Mouse (Mus musculus) natural killer cell, adult 2 months (primary cell): Measurements from ENCODE around the gene Rps10.

Experiments used
- DNase-seq, 2 experiments: peaks; one replicate each; pipeline ENCODE4 v3.0.0; 2022; ENCODE audit warnings: low spot score in 2 of 2

The Rps10 gene

DNA sequence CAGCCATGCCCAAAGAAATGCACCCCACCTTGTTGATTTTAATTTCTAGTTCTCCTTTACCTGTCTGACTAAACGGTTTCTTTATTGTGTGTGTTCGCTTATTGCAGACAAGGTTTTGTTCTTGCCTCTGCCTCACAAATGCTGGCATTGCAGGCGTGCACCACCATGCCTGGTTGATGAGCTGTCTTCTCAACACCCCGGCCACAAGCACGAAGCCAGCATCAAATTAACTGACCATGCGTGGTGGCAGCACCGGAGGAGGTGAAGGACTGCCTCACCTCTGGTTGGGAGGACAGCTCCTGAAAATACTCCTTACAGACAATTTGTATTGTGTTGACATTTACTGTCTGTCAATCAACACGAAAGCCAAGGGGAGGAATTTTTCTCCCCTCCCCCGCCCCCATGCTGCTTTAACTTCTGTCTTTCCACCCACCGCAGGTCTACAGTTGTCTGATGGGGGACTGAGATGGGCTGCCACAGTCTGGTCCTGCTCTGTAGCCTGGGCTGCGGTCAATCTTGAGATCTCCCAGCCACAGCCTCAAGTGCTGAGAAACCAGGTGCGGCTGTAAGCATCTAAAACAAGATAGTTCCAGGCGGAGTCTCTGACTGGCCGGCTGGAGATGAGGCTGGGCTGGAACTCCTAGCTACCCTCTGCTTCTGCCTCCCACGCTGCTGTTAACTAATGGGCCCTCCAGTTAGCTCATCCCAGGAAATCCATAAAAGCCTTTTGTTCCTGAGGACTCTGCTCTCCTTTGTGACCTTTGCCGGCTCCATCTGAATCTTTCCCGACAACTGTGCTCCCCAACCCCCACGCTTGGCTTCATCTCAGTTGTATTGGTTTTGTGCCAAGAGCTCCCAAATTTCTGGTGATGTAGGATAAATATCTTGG lies at the start of gene Rps10:
Gene Rps10, minus strand, starts transcription at position 538 of the 889 bp plus-strand sequence.
- no peak for DNase-seq

DNA sequence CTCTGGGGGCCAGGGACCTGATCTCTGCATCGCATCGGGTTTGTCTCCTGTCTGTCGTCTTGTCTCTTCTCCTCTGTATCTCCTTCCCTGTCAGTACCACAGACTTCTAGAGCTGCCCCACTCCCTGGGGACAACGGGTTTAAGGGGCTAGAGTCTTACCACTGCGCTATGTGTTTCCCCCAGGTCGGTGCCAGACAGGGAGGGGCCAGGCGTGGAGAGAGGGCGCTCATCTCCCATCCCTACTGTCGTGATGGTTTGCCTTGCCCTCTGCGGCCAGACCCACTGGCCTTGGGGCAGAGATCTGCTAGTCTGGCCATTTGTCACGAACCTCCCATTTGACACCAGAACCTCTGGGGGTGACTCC lies 49.1 kb upstream of the Rps10 start:
- peak in 1 of 2 experiments; percentile 16 for DNase-seq

DNA sequence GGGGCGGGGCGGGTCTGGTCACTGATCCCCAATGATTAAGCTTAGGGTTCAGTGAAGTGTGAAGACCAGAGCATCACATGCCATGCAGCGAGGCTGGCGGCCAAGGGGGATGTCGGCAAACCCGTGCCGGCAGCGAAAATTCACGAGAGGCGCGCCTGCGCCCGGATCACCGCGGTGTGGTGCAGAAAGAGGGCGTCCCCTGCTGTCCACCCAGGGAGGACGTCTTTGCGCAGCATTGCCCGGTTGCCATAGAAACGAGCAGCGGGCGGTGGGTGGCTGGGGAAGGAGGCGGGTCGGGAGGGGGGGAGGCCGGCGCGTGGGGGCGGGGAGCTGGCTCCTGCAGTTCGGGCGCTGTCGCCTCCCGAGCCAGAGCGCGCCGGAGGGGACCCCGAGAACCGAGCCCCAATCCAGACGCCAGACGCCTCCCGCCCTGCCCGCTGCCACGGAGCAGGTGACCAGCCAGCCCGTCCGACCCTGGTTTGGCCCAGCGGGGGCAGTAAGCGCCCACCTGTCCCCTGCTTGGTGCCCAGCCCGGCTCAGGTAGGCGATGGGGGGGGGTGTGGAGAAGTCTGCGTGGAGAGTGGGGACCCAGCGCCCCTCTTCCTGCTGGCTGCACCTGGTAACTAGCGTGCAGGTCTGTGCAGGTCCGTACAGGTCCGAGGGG lies 48.5 kb upstream of the Rps10 start:
- DNase-seq, result peak; percentile 36 to 56

DNA sequence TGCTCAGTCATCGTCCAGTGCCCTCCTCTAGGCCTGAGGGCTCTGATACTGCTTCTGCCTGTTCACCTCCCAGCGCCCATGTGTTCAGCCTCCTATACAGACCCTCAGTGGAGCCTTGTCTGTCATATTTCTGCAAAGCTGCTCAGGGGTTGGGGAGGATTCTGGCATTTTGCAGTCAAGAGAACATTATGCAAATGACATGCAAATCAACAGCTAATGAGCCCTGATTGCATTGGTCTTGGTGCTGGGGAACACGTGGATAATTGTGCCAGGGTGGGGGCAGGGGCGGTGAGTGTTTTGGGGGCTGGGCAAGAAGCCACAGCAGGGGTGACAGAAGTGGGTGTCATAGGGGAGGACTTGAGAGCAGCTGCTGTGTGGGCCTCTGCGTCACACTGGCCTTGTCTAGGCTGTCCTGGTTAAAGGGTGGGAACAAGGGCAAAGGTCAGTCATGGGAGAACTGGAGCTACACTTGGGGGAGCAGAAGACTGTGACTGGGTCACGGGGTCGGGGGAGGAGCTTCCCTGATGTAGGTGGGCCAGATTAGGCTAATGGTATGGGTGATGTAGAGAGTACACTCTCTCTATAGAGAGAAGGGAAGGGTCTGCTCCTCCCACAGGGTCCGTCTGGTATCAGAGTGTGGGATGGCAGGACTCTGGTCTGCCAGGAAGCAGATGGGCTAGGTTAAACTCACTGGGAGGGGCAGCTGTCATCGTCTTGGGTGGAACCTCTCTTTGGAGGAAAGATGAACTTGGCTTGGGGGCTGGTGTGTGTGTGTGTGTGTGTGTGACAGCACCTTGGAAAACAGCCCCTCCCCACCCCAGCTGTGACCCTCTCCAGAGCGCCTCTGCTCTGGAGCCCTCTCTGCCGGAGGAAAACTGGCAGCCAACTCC lies 42.7 kb upstream of the Rps10 start:
- DNase-seq, result no peak

DNA sequence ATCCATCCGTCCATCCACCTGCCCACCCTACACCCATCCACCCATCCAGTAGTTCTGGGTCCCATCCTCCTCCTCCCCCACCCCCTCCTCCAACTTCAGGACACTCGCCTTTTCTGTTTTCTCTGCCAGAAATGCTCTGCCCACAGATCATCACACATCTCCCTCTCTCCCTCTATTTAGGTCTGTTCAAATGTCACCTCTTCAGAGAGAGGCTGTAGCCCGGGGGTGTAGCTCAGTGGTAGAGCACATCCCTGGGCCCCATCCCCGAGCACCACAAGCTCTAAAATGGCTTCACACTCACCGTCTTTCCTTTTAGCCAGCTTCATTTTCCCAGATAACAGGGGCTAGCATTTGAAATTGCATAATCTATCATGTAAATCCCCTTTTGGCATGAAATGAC lies 41.3 kb upstream of the Rps10 start:
- DNase-seq, result no peak

DNA sequence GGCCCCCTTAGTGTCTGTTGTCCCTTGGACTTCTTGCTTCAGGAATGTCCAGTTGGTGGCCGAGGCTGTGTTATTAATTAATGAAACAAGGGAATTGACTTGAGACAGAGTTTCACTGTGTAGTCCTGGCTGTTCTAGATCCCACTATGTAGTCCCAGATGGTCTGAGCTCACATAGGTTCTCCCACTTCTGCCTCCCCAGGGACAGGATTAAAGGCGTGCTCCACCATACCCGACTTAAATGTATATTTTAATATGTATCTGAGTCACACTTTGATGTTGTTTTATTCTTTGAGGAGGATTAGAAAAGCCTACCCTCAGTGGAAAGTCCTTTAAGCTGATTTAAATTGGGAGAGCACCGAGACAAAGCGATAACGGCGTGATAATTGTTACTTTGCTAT lies 39.8 kb upstream of the Rps10 start:
- no peak for DNase-seq

DNA sequence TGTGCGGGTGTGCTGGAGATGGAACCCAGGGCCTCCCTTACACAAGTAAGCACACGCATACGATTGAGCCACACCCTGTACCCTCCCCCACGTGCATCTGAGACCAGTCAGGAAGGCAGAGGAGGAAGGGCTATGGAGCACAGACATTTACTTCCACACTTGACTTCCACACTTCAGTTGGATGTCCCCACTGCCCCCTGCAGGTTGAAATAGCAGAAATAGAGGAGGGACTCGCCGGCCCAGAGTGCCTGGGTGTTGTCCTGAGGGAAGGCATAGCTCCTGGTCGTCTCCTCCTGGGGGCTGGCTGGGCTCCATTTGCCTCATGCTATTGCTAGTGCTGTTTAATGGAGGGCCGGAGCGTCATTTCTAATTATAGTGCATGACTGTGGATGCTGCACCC lies 39.0 kb upstream of the Rps10 start:
- DNase-seq, result no peak

DNA sequence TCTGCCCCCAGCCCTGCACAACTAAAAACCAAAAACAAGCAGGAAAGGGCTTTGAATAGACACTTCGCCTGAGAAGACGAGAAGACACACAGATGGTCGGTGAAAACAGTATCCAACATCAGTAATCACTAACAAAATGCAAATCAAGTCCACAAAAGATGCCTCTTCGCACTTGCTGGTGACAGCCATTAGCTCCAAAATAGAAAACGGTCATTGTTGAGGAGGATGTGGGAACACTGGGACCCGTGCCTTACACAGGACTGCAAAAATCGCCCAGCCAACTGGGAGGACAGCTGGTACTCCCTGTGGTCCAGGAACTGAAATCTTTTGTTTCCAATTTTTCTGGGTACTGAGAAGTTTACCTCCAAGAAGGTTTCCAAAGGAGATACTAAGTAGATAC lies 37.5 kb upstream of the Rps10 start:
- no peak for DNase-seq

DNA sequence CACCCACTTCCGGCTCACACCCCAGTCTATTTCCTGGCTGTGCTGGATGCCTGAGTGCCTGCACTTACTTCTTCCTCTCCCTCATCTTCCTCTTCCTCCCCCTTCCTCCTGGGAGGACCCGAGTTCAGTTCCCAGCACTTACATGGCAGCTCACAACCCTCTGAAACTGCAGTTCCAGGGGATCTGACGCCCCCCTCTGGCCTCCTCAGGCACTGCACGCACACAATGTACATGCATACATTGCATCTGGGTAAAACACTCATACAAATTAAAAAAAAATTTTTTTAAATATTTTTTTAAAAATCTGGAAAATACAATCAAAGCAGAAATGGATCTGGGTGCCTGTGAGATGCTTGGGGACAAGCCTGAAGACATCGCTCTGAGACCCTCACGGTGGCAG lies 35.3 kb upstream of the Rps10 start:
- DNase-seq, result no peak

DNA sequence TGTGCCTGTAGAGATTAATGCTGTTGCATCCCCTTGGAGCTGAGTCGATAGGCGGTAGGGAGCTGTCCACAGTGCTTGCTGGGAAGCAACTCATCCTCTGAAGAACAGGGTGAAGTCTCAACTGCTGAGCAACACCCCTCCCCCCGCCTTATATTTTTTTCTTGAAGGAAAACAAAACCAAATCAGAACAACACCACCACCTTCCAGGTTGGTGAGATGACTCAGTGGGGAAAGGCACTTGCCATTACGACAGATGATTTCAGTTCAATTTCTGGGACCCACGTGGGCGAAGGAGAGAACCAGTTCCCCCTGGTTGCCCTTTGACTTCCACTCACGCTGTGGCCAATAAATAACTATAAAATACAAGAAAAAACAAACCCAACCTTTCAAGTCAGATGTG lies 22.3 kb upstream of the Rps10 start:
- no peak for DNase-seq

DNA sequence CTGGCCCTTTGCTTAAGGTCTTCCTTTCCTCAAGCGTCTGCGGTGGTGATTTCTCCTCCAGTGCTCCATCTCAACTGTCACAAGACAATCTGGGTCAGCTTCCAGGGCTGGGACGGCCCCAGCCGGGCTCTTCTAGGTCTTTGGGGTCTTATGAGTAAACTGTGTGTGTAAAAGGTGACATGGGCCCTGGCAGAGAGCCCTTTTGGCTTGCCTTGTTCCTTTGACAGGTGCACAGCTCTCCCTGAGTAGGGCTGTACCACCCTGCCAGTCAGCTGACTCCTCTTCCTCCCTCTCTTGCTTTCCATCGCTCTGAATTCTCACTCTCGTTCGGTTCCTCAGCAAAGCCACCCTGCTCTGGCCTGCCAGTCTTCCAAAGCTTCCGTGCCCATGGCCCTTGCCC lies 20.7 kb upstream of the Rps10 start:
- no peak for DNase-seq

DNA sequence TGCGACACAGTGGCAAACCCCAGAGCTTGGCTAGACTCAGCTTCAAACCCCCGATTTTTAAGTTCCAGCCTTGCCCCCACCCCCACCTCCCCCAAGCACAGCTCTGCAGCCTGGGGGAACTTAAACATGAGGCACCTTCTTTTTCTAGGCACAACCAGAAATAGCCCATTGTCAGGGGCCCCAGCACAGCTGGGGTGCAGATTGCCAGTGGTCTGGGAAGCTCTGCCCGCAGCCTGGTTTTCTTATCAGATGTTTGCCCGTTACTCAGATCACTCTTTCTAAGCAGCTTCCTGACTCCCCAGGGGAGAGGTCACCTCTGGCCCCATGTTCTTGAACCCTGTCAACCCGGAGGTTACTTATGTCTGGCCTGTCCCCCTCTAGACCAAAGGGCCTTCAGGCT lies 19.9 kb upstream of the Rps10 start:
- no peak for DNase-seq

DNA sequence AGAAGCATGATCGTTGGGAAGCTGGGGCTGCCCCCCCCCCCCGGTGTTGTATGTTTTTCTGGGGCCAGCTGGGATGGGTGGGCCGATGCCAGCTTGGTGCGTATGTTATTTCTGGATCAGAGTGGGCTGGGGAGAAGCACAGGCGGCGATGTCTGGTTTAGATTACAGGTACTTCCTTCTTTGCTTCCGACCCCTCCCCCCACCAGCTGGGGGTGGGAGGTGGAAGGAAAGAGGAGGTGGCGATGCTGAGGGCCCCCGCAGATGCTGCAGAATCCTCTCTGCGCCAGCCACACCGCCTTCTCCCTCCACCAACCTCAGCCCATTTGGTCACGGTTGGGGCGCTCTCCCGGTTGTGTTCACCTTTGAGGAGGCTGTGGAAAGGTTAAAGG lies 19.5 kb upstream of the Rps10 start:
- peak in 1 of 2 experiments; percentile 34 for DNase-seq

DNA sequence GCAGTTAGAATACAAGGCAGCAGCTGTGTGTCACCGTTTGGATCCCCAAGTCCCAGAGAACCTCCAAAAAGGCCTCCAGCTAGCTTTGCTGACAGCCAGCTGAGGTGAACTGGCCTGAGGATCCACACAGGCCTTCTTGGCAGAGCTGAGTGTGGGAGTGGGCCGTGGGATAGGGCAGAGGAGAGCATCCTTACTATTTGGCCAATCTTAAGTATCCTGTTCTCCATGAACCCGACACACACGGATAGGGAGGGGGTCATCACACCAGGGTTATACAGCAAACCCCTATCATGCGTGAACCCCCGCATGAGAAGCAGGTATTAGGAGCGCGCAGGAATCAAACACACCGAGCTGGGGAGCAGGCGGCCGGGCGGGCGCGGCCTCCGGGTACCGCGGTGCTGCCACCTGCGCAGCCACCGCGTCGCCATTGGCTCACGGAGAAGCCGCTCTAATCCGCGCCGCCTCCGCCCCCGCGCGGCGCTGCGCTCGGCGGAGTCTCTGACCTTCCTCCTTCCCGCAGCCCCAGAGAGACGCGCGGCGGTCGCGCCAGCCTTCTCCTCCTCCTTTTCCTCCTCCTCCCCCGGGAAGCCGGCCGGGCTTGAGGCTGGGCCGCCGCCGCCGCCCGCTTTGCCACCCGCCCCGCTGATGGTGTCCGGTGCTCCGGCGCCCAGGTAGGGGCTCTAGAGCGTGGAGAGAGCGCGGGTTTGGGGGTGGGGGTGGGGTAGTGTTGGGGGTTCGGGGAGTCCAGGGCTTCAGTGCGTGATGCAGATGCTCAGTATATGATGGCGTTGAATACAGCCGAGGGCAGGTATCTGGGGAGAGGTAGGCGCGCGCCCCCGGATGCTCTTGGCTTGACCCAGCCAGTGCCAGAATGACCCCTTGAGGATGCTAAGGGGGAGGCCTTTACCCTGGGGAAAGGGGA lies 18.9 kb upstream of the Rps10 start, which contains the start of gene Pacsin1:
Gene Pacsin1, plus strand, starts transcription at position 421 of the 922 bp plus-strand sequence.
- DNase-seq, result peak in 1 of 2 experiments; percentile 47

DNA sequence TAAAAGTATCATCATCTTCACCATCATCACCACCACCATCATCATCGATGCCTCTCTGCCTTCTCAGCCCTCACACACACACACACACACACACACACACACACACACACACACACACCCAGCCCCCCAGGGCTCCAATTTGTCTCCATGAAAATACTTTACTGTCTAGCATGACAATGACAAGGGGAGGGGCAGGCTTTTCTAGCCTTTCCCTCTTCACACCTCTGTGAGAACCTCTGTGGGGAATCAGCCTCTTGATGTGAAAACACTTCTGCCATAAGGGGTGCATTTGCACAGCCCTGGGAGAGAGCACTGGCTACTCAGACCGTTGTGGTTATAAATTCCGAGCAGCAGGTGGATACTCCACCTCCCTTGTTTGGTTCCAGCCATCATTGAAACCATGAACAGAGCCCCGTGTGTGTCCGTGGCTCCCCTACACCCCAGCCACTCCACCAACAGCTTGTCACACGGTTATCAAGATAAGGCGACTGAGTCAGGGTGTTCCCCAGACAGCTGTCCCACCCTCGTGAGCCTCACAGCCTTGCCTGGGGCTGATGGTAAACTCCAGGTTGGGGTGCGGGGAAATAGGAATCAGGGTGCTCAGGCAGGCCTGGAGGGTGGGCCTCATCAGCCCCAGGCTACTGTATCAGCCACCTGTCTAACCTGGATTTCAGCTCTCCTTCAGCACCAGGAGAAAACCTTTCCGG lies 16.9 kb upstream of the Rps10 start:
- DNase-seq, result no peak

DNA sequence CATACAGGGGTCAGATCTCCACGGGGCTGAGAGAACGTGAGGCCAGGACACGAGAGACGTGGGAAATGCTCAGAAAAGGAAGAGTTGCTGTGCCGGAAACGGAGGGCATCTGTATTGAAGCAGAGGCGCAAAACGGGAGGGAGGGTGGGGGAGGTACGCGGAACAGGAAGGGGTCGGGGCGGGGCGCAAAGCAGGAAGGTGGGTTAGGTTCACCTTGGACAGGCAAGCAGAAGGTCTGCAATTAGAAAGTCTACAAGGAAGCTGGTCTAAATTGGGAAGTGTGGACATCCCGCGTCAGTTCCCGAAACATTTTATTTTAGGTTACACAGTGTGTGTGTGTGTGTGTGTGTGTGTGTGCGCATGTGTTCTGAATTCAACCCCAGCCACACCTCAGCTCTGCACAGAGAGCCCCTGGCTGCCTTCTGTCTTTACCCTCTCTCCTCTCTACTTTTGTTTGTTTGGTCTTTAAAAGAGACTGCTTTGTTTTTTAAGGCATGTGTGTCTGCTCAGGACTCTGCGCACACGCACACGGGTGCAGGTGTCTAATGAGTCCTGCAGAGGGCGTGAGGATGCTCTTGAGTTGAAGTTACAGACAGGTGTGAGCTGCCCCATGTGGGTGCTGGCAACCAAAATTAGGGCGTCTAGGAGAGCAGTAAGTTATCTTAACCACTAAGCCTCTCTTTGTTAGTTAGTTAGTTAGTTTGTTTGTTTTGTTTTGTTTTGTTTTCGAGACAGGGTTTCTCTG lies 15.7 kb upstream of the Rps10 start:
- DNase-seq, result no peak

DNA sequence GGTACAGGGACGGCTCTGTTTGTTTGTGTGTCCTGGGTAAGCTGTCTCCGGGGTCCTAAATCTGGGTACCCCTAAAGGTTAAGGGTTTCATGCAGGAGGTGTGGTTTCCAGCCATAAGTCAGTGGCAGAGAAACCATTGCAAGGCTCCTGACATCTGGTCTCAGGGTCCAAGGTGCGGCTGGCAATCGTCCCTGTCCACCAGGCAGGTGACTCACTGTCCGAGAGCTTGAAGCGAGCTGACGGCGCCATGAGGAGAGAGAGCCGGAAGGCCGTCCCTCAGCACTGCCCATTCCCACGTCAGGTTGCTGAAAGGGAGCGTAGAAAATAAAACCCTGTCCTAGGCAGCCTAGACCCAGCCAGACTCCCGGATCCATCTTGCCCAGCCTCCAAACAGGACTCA lies 14.1 kb upstream of the Rps10 start:
- no peak for DNase-seq

DNA sequence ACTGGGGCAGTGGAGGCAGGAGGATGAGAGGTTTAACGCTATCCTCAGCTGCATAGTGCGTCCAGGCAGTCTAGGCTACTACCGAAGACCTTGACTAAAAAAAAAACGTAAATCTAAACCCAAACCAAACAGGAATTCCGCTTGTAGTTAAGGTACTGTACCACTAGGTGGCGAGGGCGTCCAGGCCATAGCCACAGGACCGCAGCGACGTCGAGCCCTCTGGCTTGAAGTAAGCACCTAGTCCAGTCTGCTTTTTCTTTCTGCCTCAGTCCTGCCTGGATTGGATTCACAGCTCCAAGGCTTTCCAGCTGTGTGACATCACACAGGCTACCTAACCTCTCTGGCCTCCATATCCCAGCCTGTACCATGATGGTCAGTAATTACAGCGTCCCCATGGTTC lies 13.7 kb upstream of the Rps10 start:
- peak; percentile 60 to 72 for DNase-seq

DNA sequence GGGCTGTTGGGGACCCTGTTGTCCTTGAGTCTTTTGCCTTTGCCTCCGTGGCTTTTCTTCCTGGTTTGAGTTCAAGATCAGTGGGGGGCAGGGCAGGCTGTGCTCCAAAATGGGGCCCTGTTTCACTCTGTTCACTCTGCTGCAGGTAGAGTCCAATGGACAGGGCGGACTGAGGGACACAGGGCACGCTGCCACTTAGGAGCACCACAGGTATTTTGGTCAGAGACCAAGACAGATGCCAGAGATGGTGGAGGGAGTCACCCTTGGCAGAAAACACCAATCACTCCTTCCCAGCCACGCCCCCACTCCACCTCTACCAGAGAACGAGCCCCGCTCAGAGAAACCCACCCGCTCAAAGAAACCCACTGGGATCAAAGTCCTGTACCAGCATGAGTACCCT lies 9.3 kb upstream of the Rps10 start:
- no peak for DNase-seq

DNA sequence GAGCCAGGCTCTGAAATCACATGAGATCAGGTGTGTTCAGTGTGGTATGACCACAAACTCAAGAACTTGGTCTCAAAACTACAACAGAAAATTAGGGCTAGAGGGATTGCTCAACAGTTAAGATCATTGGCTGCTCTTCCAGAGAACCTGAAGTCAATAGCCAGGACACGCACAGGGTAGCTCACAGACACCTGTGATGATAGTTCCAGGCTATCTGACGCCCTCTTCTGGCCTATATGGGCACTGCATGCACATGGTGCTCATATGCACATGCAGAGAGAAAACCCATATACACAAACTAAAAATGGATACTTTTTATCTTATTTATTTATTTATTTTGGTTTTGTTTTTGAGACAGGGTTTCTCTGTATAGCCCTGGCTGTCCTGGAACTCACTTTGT lies 8.1 kb upstream of the Rps10 start:
- DNase-seq, result no peak
